In the genomic region with DNA sequence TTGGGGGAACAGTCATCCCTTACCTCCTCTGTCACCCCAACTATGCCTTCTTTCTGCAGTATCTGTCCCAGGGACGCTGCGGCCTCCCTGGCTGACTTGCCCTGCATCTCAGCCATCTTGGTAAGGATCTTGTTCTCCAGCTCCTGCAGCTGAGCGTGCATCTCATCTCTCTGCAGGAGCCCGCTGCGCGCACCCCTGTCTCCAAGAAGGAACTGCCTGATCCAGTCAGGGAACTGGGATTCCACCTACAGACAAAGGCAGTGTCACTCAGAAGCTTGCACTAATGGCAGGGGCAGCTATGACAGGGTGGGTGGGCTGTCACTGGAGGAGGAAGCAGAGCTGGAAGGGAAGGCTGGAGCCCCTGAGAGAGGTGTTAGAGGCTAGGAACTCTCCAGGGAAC, we compare ENCODE assay signal across 17 mouse cellular contexts. TPM values are rescaled to one million over a fixed set of nuclear protein-coding genes. Genes with fewer than 3 reads are reported as not detected.
DNase-seq lines count a peak whose midpoint lies in the region; ATAC-seq lines count a peak whose summit lies in the region.
"Had no signal": no experiment of that assay in that cellular context is flagged by ENCODE, and none has a peak within 500 bp of the region (broad histone marks: within the 10 kb centered on the region; RNA-seq: fewer than 3 reads in every experiment).

No protein-coding gene starts in this region.

- no peaks in the 10 kb centered on the region for H3K27me3 ChIP-seq in heart, embryonic 12.5 days (replicated peaks)
- no peaks in the 10 kb centered on the region for H3K27me3 ChIP-seq in midbrain, embryonic 13.5 days
- no peaks in the 10 kb centered on the region for H3K27me3 ChIP-seq in midbrain, embryonic 10.5 days (ENCODE audit: low read depth, poor library complexity, severe bottlenecking)
- no peaks in the 10 kb centered on the region for H3K27me3 ChIP-seq in hindbrain, embryonic 15.5 days
- H3K27me3 ChIP-seq: forebrain, embryonic 12.5 days; lung, embryonic 15.5 days; neural tube, embryonic 15.5 days had no signal

- no peaks in the 10 kb centered on the region for H3K4me1 ChIP-seq in heart, embryonic 12.5 days (replicated peaks)
- no peaks in the 10 kb centered on the region for H3K4me1 ChIP-seq in midbrain, embryonic 13.5 days (replicated peaks)
- H3K4me1 ChIP-seq in midbrain, embryonic 10.5 days = no peaks in the 10 kb centered on the region
- peaks cover 3% of the 10 kb centered on the region; the same call in 1 of the 2 replicates for H3K4me1 ChIP-seq in hindbrain, embryonic 15.5 days (replicated peaks)
- H3K4me1 ChIP-seq: forebrain, embryonic 12.5 days; lung, embryonic 15.5 days; neural tube, embryonic 15.5 days had no signal

- WGBS in heart, embryonic 12.5 days = 94% methylated on average over 6 of the region's 6 CpGs
- 77% methylated on average over 6 of the region's 6 CpGs for WGBS in midbrain, embryonic 13.5 days
- WGBS in midbrain, embryonic 10.5 days = 82% methylated on average over 6 of the region's 6 CpGs
- 79% methylated on average over 6 of the region's 6 CpGs for WGBS in hindbrain, embryonic 15.5 days

- H3K4me3 ChIP-seq in heart, embryonic 12.5 days = no peak overlapping the region
- H3K4me3 ChIP-seq in midbrain, embryonic 13.5 days (replicated peaks) = no peak overlapping the region
- no peak overlapping the region for H3K4me3 ChIP-seq in midbrain, embryonic 10.5 days
- H3K4me3 ChIP-seq in hindbrain, embryonic 15.5 days = no peak overlapping the region
- H3K4me3 ChIP-seq: forebrain, embryonic 12.5 days; lung, embryonic 15.5 days; neural tube, embryonic 15.5 days had no signal

- no peak overlapping the region for H3K27ac ChIP-seq in heart, embryonic 12.5 days (ENCODE audit: poor library complexity, severe bottlenecking)
- H3K27ac ChIP-seq in midbrain, embryonic 13.5 days = 0 out of 2 replicates have a peak overlapping the region, but pooled peaks have one; percentile 19
- H3K27ac ChIP-seq in midbrain, embryonic 10.5 days (replicated peaks) = no peak overlapping the region
- peak overlapping the region; percentile 30; the same call in 1 of the 2 replicates for H3K27ac ChIP-seq in hindbrain, embryonic 15.5 days (replicated peaks)
- H3K27ac ChIP-seq: forebrain, embryonic 12.5 days; kidney, postnatal 0 days; liver, embryonic 14.5 days; lung, embryonic 15.5 days; neural tube, embryonic 15.5 days had no signal

- DNase-seq in heart, adult 9 months (ENCODE audit: low spot score in 2 of 2) = no peak
- no peak for DNase-seq in midbrain, embryonic 10.5 days (ENCODE audit: low spot score)
- peak; percentile 54 for DNase-seq in telencephalon, adult 2 months (ENCODE audit: low read depth, low spot score)
- no peak for DNase-seq in adrenal gland, adult 18-20 months (ENCODE audit: low spot score in 2 of 2)
- DNase-seq: adrenal gland, adult 2 months; cerebellum, adult 9-10 months; gastrocnemius, postnatal 36 days; kidney, adult 18-20 months; lung, postnatal 4 days had no signal

- no peak for ATAC-seq in heart, embryonic 12.5 days (ENCODE audit: insufficient number of reproducible peaks, low FRiP score)
- no peak for ATAC-seq in midbrain, embryonic 13.5 days
- ATAC-seq in hindbrain, embryonic 15.5 days (ENCODE audit: low FRiP score, low read depth) = no peak

- no peak overlapping the region for H3K4me2 ChIP-seq in heart, embryonic 12.5 days
- no peak overlapping the region for H3K4me2 ChIP-seq in midbrain, embryonic 13.5 days (replicated peaks)
- no peak overlapping the region for H3K4me2 ChIP-seq in hindbrain, embryonic 15.5 days
- H3K4me2 ChIP-seq: forebrain, embryonic 12.5 days; lung, embryonic 15.5 days; neural tube, embryonic 15.5 days had no signal

- peaks cover 82% of the 10 kb centered on the region for H3K36me3 ChIP-seq in heart, embryonic 12.5 days
- H3K36me3 ChIP-seq in midbrain, embryonic 13.5 days = peaks cover 87% of the 10 kb centered on the region
- H3K36me3 ChIP-seq in midbrain, embryonic 10.5 days = peaks cover 81% of the 10 kb centered on the region
- H3K36me3 ChIP-seq in hindbrain, embryonic 15.5 days = peaks cover 68% of the 10 kb centered on the region

- 0 out of 2 replicates have a peak overlapping the region, but pooled peaks have one; percentile 17 for H3K9ac ChIP-seq in heart, embryonic 12.5 days
- 0 out of 2 replicates have a peak overlapping the region, but pooled peaks have one; percentile 1 for H3K9ac ChIP-seq in midbrain, embryonic 13.5 days (replicated peaks)
- no peak overlapping the region for H3K9ac ChIP-seq in hindbrain, embryonic 15.5 days
- H3K9ac ChIP-seq: forebrain, embryonic 12.5 days; liver, embryonic 14.5 days; lung, embryonic 15.5 days; neural tube, embryonic 15.5 days had no signal

- H3K9me3 ChIP-seq in heart, embryonic 12.5 days (replicated peaks) = no peaks in the 10 kb centered on the region
- no peaks in the 10 kb centered on the region for H3K9me3 ChIP-seq in midbrain, embryonic 13.5 days
- H3K9me3 ChIP-seq in midbrain, embryonic 10.5 days (replicated peaks) = no peaks in the 10 kb centered on the region
- H3K9me3 ChIP-seq in hindbrain, embryonic 15.5 days = no peaks in the 10 kb centered on the region
- H3K9me3 ChIP-seq: forebrain, embryonic 12.5 days; lung, embryonic 15.5 days; neural tube, embryonic 15.5 days had no signal

RNA-seq across cellular contexts. Expression of gene Sun2, which starts 14.5 kb away (rescaled TPM):
- 4.5 and 4.9 TPM in 2 replicates for polyA plus RNA-seq in heart, embryonic 12.5 days (2016; fragmentation: Nextera tagmentation; extraction: Ambion mirVana)
- polyA plus RNA-seq in midbrain, embryonic 13.5 days (2015; fragmentation: Nextera tagmentation; extraction: Ambion mirVana) = 8.4 and 8.5 TPM in 2 replicates
- polyA plus RNA-seq in midbrain, embryonic 10.5 days (2016; fragmentation: Nextera tagmentation; extraction: Ambion mirVana) = 2.2 and 3.9 TPM in 2 replicates
- polyA plus RNA-seq in hindbrain, embryonic 15.5 days (2015; fragmentation: Nextera tagmentation; extraction: Ambion mirVana) = 6.4 and 7.2 TPM in 2 replicates
- total RNA-seq in adrenal gland, adult 18-20 months (2021) = 10 to 100 TPM; 53.1 to 75.3 TPM

RNA-seq across cellular contexts. Expression of gene Gtpbp1, which starts 37.2 kb away (rescaled TPM):
- polyA plus RNA-seq in heart, embryonic 12.5 days (2016; fragmentation: Nextera tagmentation; extraction: Ambion mirVana) = 32.8 and 33.6 TPM in 2 replicates
- 42.6 and 49.1 TPM in 2 replicates for polyA plus RNA-seq in midbrain, embryonic 13.5 days (2015; fragmentation: Nextera tagmentation; extraction: Ambion mirVana)
- 46.6 and 49.0 TPM in 2 replicates for polyA plus RNA-seq in midbrain, embryonic 10.5 days (2016; fragmentation: Nextera tagmentation; extraction: Ambion mirVana)
- 49.4 and 50.1 TPM in 2 replicates for polyA plus RNA-seq in hindbrain, embryonic 15.5 days (2015; fragmentation: Nextera tagmentation; extraction: Ambion mirVana)
- 10 to 100 TPM; 28.8 to 30.2 TPM for total RNA-seq in adrenal gland, adult 18-20 months (2021)

RNA-seq across cellular contexts. Expression of gene Josd1, which starts 40.1 kb away (rescaled TPM):
- 29.0 and 29.1 TPM in 2 replicates for polyA plus RNA-seq in heart, embryonic 12.5 days (2016; fragmentation: Nextera tagmentation; extraction: Ambion mirVana)
- polyA plus RNA-seq in midbrain, embryonic 13.5 days (2015; fragmentation: Nextera tagmentation; extraction: Ambion mirVana) = 18.4 and 20.6 TPM in 2 replicates
- 17.6 and 18.9 TPM in 2 replicates for polyA plus RNA-seq in midbrain, embryonic 10.5 days (2016; fragmentation: Nextera tagmentation; extraction: Ambion mirVana)
- polyA plus RNA-seq in hindbrain, embryonic 15.5 days (2015; fragmentation: Nextera tagmentation; extraction: Ambion mirVana) = 23.2 and 24.5 TPM in 2 replicates
- 10 to 100 TPM; 35.9 to 40.3 TPM for total RNA-seq in adrenal gland, adult 18-20 months (2021)

RNA-seq across cellular contexts. Expression of gene Dnal4, which starts 49.8 kb away (rescaled TPM):
- 37.1 TPM in 2 replicates for polyA plus RNA-seq in heart, embryonic 12.5 days (2016; fragmentation: Nextera tagmentation; extraction: Ambion mirVana)
- polyA plus RNA-seq in midbrain, embryonic 13.5 days (2015; fragmentation: Nextera tagmentation; extraction: Ambion mirVana) = 84.8 and 91.6 TPM in 2 replicates
- polyA plus RNA-seq in midbrain, embryonic 10.5 days (2016; fragmentation: Nextera tagmentation; extraction: Ambion mirVana) = 63.9 and 81.5 TPM in 2 replicates
- 68.7 and 69.6 TPM in 2 replicates for polyA plus RNA-seq in hindbrain, embryonic 15.5 days (2015; fragmentation: Nextera tagmentation; extraction: Ambion mirVana)
- 10 to 100 TPM; 15.0 to 16.6 TPM for total RNA-seq in adrenal gland, adult 18-20 months (2021)

RNA-seq across cellular contexts. Expression of gene Tomm22, which starts 57.2 kb away (rescaled TPM):
- 234 and 237 TPM in 2 replicates for polyA plus RNA-seq in heart, embryonic 12.5 days (2016; fragmentation: Nextera tagmentation; extraction: Ambion mirVana)
- polyA plus RNA-seq in midbrain, embryonic 13.5 days (2015; fragmentation: Nextera tagmentation; extraction: Ambion mirVana) = 254 and 260 TPM in 2 replicates
- polyA plus RNA-seq in midbrain, embryonic 10.5 days (2016; fragmentation: Nextera tagmentation; extraction: Ambion mirVana) = 252 and 279 TPM in 2 replicates
- polyA plus RNA-seq in hindbrain, embryonic 15.5 days (2015; fragmentation: Nextera tagmentation; extraction: Ambion mirVana) = 224 and 236 TPM in 2 replicates
- 100 to 1,000 TPM; 102 to 112 TPM for total RNA-seq in adrenal gland, adult 18-20 months (2021)

Comparison
In these comparisons a context has a peak if more than half of its experiments do, and no peak if none do; other contexts are left out.
1. H3K27ac ChIP-seq: peak in midbrain, embryonic 13.5 days (single experiment) and hindbrain, embryonic 15.5 days (single experiment); none in heart, embryonic 12.5 days (single experiment) and midbrain, embryonic 10.5 days (single experiment).